15 mouse cellular contexts compared by ENCODE assay signal in the genomic region with DNA sequence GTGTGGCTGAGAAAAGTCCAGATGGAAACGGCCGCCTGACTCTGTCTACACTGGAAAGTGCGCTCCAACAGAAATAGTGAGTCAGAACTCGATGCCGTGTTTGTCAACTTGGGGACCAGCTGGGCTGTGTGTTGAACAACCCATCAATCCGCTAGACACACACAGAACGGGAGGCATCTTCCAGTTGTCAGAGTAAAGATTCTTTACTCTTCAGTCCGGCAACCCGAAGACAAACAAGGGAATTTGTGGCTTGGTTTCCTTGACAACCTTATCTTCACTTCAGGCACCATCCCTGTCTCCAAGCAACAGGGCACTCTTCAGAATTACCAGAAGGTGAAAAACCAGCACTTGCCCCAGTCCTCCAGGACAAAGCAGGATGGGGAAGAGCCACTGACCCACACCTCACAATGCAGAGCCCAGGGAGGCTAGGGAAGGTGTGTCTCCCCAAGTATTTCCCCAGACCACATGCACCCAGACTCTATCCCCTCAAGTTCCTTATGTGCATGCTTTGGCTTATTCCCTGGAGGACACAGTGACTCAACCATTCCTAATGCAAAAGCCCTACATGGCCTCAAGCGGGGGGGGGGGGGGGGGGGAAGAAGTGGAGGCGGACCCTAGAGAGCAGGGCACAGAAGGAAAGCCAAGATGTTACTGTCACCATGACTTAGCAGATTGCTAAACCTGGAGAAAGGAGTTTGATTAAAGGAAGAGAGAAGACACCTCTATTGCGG.
DNase-seq lines count a peak whose midpoint lies in the region; ATAC-seq lines count a peak whose summit lies in the region.
"Had no signal": no experiment of that assay in that cellular context is flagged by ENCODE, and none has a peak within 500 bp of the region (broad histone marks: within the 10 kb centered on the region; RNA-seq: fewer than 3 reads in every experiment).

No protein-coding gene starts in this region.

- H3K9me3 ChIP-seq in forebrain, embryonic 14.5 days (replicated peaks; ENCODE audit: control insufficient read depth, low read length), result peaks cover 9% of the 10 kb centered on the region
- peaks cover 6% of the 10 kb centered on the region; the same call in 1 of the 2 replicates for H3K9me3 ChIP-seq in forebrain, embryonic 15.5 days
- peaks cover 18% of the 10 kb centered on the region for H3K9me3 ChIP-seq in midbrain, embryonic 10.5 days (replicated peaks)

- no peak overlapping the region for H3K4me2 ChIP-seq in forebrain, embryonic 14.5 days (ENCODE audit: low read length)
- H3K4me2 ChIP-seq in forebrain, embryonic 15.5 days (replicated peaks), result no peak overlapping the region
- H3K4me2 ChIP-seq: forebrain, embryonic 12.5 days; limb, embryonic 12.5 days had no signal

- H3K27me3 ChIP-seq in forebrain, embryonic 14.5 days (replicated peaks; ENCODE audit: control insufficient read depth, insufficient read depth, low read length), result no peaks in the 10 kb centered on the region
- H3K27me3 ChIP-seq in forebrain, embryonic 15.5 days, result no peaks in the 10 kb centered on the region
- H3K27me3 ChIP-seq in midbrain, embryonic 10.5 days (ENCODE audit: low read depth, poor library complexity, severe bottlenecking), result no peaks in the 10 kb centered on the region
- H3K27me3 ChIP-seq: forebrain, embryonic 12.5 days; limb, embryonic 12.5 days; Patski had no signal

- 0 out of 2 replicates have a peak overlapping the region, but pooled peaks have one; percentile 33 for H3K27ac ChIP-seq in forebrain, embryonic 14.5 days (ENCODE audit: low read depth, low read length)
- no peak overlapping the region for H3K27ac ChIP-seq in forebrain, embryonic 15.5 days (replicated peaks)
- H3K27ac ChIP-seq in midbrain, embryonic 10.5 days (replicated peaks), result peak overlapping the region; percentile 63
- H3K27ac ChIP-seq: forebrain, embryonic 12.5 days; limb, embryonic 12.5 days had no signal

- no peak for ATAC-seq in forebrain, embryonic 14.5 days
- ATAC-seq in forebrain, embryonic 15.5 days (replicated peaks), result no peak
- no peak for ATAC-seq in inflammation-experienced regulatory T-cells, adult 6 months
- ATAC-seq: Patski had no signal

- H3K4me1 ChIP-seq in forebrain, embryonic 14.5 days (ENCODE audit: control insufficient read depth, insufficient read depth, low read length), result no peaks in the 10 kb centered on the region; the same call in 1 of the 2 replicates
- H3K4me1 ChIP-seq in forebrain, embryonic 15.5 days, result peaks cover 1% of the 10 kb centered on the region; the same call in 1 of the 2 replicates
- H3K4me1 ChIP-seq in midbrain, embryonic 10.5 days, result peaks cover 35% of the 10 kb centered on the region
- H3K4me1 ChIP-seq: limb, embryonic 12.5 days had no signal

- H3K36me3 ChIP-seq in forebrain, embryonic 14.5 days (ENCODE audit: control insufficient read depth, insufficient read depth, low read length), result no peaks in the 10 kb centered on the region
- H3K36me3 ChIP-seq in forebrain, embryonic 15.5 days, result 0 out of 2 replicates have a peak, but pooled peaks cover 3% of the 10 kb centered on the region
- H3K36me3 ChIP-seq in midbrain, embryonic 10.5 days, result 0 out of 2 replicates have a peak, but pooled peaks cover 3% of the 10 kb centered on the region

- 81% methylated on average over 11 of the region's 12 CpGs for WGBS in forebrain, embryonic 14.5 days
- WGBS in forebrain, embryonic 15.5 days, result 69% methylated on average over 12 of the region's 12 CpGs
- 41% methylated on average over 12 of the region's 12 CpGs for WGBS in midbrain, embryonic 10.5 days

- peak; percentile 32 for DNase-seq in forebrain, embryonic 14.5 days (ENCODE audit: low spot score)
- DNase-seq in 3134 (ENCODE audit: extremely low read depth, insufficient read length, low spot score), result peak; percentile 86
- DNase-seq in brain, adult 2 months (ENCODE audit: low read depth, low spot score), result peak; percentile 43
- peak; percentile 40 for DNase-seq in midbrain, embryonic 10.5 days (ENCODE audit: low spot score)
- no peak for DNase-seq in thymus, postnatal 14 days
- DNase-seq in spleen, postnatal 10 days (ENCODE audit: low spot score in 2 of 2), result no peak
- DNase-seq: adrenal gland, postnatal 10 days; heart, adult 11 months; kidney, postnatal 10 days; lung, adult 2 months had no signal

- H3K4me3 ChIP-seq in forebrain, embryonic 14.5 days (ENCODE audit: low read depth, low read length), result no peak overlapping the region
- no peak overlapping the region for H3K4me3 ChIP-seq in forebrain, embryonic 15.5 days
- no peak overlapping the region for H3K4me3 ChIP-seq in midbrain, embryonic 10.5 days
- H3K4me3 ChIP-seq: forebrain, embryonic 12.5 days; limb, embryonic 12.5 days had no signal

- H3K9ac ChIP-seq in forebrain, embryonic 14.5 days (ENCODE audit: low read length), result no peak overlapping the region
- H3K9ac ChIP-seq in forebrain, embryonic 15.5 days (replicated peaks), result no peak overlapping the region
- H3K9ac ChIP-seq: forebrain, embryonic 12.5 days; limb, embryonic 12.5 days had no signal

Comparison
In these comparisons a context has a peak if more than half of its experiments do, and no peak if none do; other contexts are left out.
1. DNase-seq: peak in forebrain, embryonic 14.5 days (single experiment), 3134 (single experiment), brain, adult 2 months (single experiment) and midbrain, embryonic 10.5 days (single experiment); none in thymus, postnatal 14 days (single experiment) and spleen, postnatal 10 days (0 of 2).